Mouse (Mus musculus) layer of hippocampus, adult 8-10 months (tissue): Measurements from ENCODE around the gene Prrt4. TPM values are rescaled to one million over a fixed set of nuclear protein-coding genes. Genes with fewer than 3 reads are reported as not detected.

Experiments used
- DNase-seq, 2 experiments: peaks; one replicate each; pipeline ENCODE4 v3.0.0; 2022; ENCODE audit warnings: low spot score in 2 of 2
- microRNA-seq, 2 experiments: library from miRNA; unstranded; fragments of <30 nt; microRNA quantifications; one replicate each; pipeline ENCODE4 v1.2.0; 2022
- total RNA-seq, 4 experiments: library from RNA; stranded (reverse); gene quantifications; 2 replicates each; pipeline ENCODE4 v1.2.4; 2022

Prrt4 gene
- total RNA-seq, 4 experiments from 2014 or later = 2.6 to 3.5 (median 3.0) TPM

GRCm38 (mm10) chr6:29150001-29150400, 29.4 kb downstream of the Prrt4 start:
- DNase-seq = no peak

DNA sequence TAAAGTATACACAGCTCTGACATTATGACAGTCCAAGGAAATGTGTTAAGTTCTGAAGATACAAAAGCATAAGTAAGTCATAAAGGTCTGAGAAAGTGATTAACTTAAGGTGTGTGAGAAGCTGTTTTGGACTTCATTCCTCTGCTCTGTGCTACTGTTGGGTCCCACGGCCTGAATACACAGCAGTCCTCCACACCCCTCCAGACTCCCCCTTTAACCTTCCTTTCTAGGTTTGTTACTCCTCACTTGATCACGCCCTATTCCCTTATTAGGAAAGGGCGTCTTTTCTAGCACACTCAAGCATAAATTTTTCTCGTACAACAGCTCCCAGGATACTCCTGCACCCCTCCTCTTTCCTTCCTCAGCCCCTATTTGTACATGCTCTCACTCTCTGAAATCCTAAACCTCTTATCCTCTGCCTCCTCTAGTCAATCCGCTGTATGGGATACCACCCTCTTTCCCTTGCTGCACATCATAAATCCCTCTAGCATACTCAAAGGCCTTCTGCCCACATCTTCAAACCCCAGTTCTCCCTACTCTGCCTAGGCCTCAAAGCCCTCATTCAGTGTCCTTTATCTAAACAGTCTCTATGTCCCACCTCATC, 31.9 kb downstream of the Prrt4 start:
- DNase-seq = no peak

DNA sequence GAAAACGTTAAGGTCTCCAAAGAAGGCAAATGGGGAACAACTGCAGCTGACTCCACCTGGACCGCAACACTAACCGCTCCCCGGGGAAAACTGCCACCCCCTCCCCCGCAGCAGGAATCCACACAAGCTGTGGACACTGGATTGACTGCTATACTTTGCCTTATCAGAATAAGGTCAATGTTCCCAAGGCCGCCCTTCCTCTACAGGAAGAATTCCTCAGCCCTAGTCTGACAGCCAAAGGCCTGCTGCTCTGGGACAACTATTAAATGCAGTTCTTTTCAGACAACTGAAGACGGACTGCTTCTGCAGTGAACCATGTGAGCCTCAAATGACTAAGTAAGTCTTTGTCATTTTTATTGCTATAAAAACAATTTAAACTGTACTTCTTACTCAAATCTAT, 32.7 kb downstream of the Prrt4 start:
- no peak for DNase-seq

DNA sequence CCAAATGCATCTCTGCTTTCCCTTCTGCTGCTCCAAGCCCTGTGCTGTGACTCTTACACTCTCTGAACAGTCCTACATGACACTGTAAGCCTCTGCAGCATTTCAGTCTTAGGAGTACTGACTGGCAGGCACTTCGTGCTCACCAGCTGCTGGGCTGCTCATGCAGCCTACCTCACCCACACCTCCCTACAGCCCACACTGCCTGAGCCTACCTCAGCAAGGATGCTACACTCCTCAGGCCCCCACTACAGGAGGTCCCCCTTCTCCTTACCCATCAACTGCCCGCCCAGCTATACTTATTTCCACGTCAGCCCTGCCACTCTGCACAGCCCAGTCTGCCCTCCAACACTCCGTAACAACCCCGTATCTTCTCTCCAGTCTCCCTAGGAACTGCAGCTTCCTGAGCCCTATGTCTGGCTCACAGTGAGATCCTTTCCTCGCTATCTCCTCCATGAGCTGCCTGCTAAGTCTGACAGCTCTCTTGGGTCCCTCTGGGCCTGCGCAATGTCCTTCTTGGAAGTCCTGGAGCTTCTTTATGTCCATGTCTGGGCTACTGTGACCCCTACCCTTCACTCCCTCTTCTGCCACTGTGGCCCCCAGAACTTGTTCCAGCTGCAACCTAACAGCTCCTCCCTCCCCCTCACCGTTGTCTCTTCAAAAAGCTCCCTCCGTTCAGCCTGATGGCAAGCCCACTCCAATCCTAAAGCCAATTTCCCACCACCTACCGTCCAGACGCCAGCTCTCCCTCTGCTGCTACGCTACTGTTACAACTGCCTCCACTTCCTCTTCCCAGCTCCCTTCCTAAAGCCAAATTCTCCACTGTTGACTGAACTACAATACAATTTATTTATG, 33.7 kb downstream of the Prrt4 start:
- DNase-seq = peak; percentile 33 to 48

DNA sequence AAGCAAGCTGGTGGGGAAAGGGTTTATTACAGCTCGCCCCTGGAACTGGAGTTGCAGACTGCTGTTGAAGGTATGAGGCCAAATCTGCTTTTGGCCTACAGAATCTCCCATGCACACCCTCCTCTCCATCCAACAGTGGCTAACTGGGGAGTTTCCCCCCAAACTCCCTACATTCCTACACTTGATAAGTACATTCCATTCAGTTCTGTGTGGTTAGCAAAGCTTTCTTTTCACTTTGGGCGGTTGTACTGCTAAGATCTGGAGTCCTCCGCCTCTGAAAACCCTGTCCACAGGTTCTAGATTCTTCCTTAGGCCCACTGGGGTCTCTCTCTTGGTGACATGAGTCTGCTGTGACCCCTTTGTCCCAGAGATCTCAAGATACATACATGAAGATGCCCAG, 34.4 kb downstream of the Prrt4 start:
- DNase-seq = no peak

DNA sequence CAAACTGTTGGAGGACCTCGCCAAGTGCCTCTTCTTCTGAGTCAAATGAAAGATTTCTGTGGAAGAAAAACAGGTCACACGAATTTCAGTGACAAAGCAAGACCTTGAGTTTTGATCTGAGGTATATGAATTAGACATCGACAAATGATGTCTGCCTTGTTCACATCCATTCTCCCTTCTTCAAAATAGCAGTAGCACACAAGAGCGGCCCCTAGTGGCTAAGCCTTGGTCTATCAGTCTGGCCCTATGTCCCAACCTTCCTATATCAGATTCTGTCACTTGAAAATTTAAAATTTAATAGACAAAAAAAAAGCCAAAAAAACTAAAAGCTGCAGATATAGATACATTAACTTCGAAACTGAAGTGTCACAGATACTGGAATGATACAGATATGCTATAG, 35.8 kb downstream of the Prrt4 start:
- DNase-seq = peak; percentile 45 to 67

DNA sequence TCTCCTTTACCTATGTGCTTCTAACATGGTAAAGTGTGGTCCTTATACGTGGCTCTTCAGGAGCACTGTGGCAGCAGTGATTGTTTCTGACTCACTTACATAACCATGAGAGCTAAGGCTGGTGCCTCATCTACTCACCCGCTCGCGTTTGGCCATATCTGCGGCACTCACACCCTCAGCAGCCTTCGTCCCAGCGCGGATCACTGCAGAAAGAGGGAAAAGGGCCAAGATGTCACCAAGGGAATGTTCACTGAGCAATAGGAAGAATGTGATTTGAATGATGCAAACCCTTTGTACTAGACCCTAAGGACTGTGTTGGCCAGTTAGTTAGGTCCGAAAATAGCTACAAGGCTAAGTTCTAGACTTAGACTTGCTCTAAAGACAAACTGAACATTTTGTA, 41.9 kb downstream of the Prrt4 start:
- no peak for DNase-seq

DNA sequence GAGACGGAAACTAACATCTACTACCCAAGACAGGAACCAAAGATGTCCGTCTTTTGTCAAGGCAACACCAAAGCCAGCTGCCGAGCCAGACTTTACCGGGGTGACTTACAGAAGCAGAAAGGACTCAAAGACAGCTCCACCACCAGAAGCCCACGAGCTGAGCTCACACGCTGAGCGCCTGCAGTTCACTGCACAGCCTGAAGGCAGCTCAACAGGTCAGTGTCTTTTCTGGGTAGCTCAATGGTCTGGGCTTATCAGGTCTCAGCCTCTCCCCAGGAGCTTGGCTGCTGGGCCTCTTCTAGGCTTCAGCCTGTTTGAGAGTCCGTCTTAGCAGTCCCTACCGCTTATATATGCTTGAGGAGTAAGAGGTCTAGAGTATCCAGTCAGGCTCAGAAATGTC, 46.3 kb downstream of the Prrt4 start:
- no peak for DNase-seq

DNA sequence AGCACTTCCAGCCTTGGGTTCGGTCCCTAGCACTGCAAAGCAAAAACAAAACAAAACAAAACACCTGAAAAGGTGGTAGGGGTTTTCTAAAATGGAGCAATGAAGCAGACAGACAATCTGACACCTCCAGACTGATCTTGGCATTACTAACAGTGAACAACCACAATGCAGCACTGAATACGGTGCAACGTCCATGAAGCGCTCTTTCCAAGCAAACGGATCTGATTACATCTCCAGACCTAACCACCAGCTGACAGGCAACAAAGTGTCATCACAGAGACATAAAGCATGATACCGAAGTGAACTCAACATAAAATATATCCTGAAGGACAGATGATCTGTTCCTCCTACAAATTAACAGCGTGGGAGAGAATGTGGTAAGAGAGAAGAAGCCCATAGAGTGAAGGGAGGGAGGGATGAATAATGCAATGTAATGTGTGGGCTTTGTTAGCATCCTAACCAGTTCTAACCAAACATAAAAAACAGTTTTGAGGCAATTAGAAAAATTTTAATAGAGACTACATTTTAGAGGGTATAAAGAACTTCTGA, 52.4 kb downstream of the Prrt4 start:
- no peak for DNase-seq

- DNase-seq = no peak
Measured at GRCm38 (mm10) chr6:29119990-29120389, 59.4 kb downstream of the Prrt4 start.

Small RNAs within 50 kb of the gene (microRNA-seq; reads per million reads assigned to microRNA genes)
- gene Gm24303 = 0 reads per million in 2 experiments

Other genes starting within 250 kb of the Prrt4 start
- gene Lep, start 119.4 kb downstream of the Prrt4 start, total RNA-seq = not detected
- 10 to 100 TPM; 38.0 to 52.6 (median 44.6) TPM for gene Rbm28, start 14.6 kb downstream of the Prrt4 start, total RNA-seq
- gene Impdh1, start 36.8 kb upstream of the Prrt4 start, total RNA-seq = 10 to 100 TPM; 36.4 to 45.0 (median 41.1) TPM
- gene Hilpda, start 92.9 kb upstream of the Prrt4 start, total RNA-seq = 1 to 10 TPM; 4.9 to 9.0 (median 6.6) TPM
- gene Fam71f2, start 100.0 kb upstream of the Prrt4 start, total RNA-seq = under 1 TPM in 3 of 4 experiments, not detected in 1; 0.38 to 0.55 (median 0.54) TPM
- not detected for gene Fam71f1, start 139.6 kb upstream of the Prrt4 start, total RNA-seq
- gene Calu, start 168.5 kb upstream of the Prrt4 start, total RNA-seq = 10 to 100 TPM; 65.8 to 71.3 (median 69.3) TPM
- under 1 TPM in 2 of 4 experiments, not detected in 2; 0.33 to 0.80 TPM for gene Opn1sw, start 208.9 kb upstream of the Prrt4 start, total RNA-seq
- 10 to 100 TPM; 77.8 to 87.7 (median 83.6) TPM for gene Ccdc136, start 216.7 kb upstream of the Prrt4 start, total RNA-seq